Mouse (Mus musculus) gastrocnemius, postnatal 4 days (tissue): ENCODE results near the gene Grid1. TPM values are rescaled to one million over a fixed set of nuclear protein-coding genes. Genes with fewer than 3 reads are reported as not detected.

Experiments used
- DNase-seq, 2 experiments: peaks; one replicate each; pipeline ENCODE4 v3.0.0; 2021 to 2022; ENCODE audit warnings: low spot score in 2 of 2, mixed read lengths in 2 of 2
- total RNA-seq, 2 experiments: library from RNA; stranded (reverse); gene quantifications; 2 replicates each; pipeline ENCODE4 v1.2.3; 2021

Grid1 gene
- total RNA-seq, 2 experiments from 2014 or later: 0.27 to 0.34 TPM

DNA sequence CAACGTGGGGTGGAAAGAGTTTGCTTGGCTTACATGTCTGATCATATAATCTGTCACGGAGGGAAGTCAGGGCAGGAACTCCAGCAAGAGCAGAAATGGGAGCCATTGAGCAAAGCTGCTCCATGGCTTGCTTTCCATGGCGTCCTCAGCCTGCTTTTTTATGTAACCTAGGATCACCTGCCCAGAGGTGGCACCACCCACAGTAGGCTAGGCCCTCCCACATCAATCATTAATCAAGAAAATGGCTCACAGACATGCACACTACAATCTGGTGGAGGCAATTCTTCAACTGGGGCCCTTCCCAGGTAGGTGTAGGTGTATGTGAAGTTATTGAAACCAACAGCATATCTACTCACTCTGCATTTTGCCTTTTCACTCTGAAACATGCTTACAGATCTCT lies 287.7 kb downstream of the Grid1 start:
- DNase-seq: no peak

GRCm38 (mm10) chr14:35110928-35111327 lies 291.0 kb downstream of the Grid1 start:
- DNase-seq: no peak

DNA sequence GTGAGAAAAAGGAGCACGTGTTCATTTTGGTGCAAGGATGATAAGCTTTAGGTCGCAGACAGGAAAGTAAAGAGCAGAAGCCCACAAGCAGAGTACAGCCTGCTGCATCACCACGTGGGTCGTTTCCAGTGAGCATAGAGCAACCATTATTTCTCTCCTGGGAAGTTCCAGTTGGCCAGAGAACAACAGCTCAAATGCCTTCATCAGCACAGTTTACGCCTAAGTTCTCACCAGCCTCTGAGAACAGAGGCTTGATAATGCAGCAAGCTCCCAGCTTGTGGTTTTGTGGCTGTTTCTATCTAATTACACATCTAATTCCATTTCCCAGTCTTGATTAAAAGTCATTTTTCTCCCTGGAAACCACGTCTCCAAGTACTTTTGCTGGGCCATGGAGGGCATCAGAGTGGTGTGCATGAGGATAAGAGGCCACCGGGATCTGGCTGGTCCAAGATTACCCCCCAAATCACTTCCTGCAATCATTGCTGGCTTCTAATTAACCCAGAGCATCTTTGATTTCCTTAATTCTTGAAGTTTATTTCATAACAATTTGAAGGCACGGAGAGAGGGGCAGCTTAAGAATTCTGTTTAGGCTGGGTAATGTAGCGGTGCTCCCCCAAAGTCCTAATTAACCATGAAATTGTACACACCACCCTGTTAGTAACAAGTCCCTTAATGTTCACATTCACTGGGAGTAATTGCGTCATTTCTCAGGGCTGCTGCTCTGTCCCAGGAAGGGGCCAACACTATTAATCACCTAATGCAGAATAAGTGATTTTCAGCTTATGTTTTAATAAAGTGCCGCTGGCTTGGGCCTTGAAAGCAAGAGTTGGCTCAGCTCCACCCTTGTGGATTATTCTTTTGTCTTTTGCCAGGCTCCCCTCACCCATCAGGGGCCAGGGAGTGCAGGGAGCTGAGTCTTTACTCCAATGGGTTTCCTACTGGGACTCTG lies 292.7 kb downstream of the Grid1 start:
- DNase-seq: no peak

DNA sequence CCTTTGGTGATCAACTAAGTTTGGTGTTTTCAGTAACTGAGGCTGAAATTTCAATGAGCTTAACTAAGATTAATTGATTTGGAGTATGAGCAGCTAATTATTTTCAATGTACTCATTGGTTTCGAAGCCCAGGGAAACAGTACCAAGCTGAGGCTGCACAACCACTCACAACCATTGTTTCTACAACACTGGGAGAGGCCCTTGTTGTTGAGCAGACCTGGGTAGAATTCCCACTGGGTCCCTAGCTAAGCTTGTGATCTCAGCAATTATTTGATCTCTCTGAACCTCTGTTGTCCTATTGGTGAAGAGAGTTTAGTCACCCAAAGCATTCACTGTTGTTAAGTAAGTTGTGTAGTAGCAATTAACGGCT lies 293.4 kb downstream of the Grid1 start:
- no peak for DNase-seq

DNA sequence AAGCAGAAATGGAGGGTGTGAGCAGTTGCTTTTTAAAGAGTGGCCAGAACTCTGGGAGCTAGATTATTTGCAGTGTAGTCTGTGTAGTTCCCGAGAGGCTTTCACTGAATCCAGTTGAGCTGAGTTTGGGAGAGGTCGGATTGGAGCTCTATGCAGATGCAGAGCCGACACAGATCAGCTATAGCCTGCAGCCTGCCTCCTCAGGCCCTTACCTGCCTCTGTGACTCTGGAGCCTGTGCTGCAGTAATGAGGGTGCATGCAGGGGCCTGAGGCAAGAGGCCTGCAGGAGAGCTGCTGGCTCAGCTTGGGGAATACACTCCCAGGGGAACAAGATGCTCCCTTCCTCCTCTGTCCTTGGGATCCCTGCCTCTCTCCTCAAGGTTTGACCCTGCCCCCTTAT lies 296.0 kb downstream of the Grid1 start:
- DNase-seq: no peak

GRCm38 (mm10) chr14:35120089-35120488 lies 300.2 kb downstream of the Grid1 start:
- no peak for DNase-seq

DNA sequence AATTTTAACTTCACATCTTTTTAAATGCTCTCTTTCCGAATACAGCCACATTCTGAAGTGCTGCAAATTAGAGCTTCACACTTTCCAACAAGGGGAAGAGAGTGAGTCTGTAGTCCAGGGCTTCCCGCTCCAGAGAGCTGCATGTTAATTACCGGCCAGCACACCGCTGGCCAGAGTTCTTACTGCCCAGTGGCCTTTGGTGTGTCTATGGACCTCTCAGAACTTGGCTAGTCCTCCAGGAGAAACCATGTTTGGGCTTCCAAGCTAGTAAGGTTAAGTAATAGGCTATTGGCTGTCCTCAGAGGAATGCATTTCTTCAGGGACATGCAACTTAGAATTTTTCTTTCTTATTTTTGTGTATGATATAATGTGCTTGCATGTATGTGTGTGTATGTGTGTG lies 301.0 kb downstream of the Grid1 start:
- no peak for DNase-seq

DNA sequence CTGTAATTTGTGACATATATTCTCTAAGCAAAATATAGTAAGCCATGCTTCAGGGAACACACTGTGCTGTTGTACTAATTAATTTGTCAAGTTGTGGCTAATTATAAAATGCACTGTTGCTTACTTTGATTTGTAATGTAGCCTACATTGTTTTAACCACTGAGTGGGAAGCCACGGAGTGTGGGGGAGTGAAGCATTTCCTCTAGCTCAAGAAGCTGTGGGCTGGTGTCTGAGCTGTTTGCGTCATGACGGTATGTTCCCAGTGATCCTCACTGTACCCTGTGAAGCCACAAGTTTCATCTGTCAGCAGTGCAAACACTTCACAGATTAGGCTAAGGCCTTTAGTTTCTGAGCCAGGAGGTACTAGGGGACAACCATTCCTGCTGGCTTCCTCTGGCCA lies 302.2 kb downstream of the Grid1 start:
- no peak for DNase-seq

- no peak for DNase-seq
Observed at GRCm38 (mm10) chr14:35123260-35123875, 303.5 kb downstream of the Grid1 start.

- no peak for DNase-seq
Observed at GRCm38 (mm10) chr14:35127616-35128015, 307.7 kb downstream of the Grid1 start.

GRCm38 (mm10) chr14:35135056-35135455 lies 315.1 kb downstream of the Grid1 start:
- no peak for DNase-seq

DNA sequence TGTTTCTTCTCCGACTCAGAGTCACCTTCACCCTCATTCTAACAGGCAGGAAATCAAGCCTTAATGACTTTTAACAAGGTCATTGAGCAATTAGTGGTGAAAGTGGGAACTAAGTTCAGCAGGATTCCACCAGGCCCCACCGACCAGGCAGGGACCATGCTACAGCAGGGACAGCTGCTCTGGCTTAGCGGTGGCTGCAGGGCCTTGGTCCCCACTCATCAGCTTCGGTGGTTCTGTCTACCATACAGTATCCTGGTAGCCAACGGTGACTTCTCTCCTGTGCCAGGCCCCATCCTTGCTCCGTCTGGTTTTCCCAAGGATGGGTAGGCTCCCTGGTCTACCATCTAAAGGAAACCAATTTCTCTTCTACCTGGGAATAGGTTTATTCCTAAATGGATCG lies 318.2 kb downstream of the Grid1 start:
- DNase-seq: no peak

GRCm38 (mm10) chr14:35139824-35140223 lies 319.9 kb downstream of the Grid1 start:
- no peak for DNase-seq

DNA sequence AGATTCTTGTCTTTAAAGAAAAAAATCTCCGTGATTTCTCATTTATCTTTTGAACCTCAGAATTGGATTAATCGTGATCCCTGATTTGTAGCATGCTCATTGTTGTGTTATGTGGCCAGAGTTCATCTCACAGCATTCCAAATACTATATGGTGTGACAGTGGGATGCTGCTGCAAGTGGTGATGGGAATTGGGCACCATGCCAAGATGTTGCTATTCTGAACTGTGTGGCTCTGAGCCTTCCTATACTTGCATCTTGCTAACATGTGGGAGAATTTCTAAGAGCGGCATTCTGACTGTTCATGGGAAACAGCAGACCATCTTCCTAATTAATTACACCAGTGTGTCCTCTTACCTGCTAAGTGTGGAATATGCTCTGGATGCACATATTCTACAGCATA lies 332.5 kb downstream of the Grid1 start:
- DNase-seq: no peak

- no peak for DNase-seq
Observed at GRCm38 (mm10) chr14:35153701-35154277, 333.9 kb downstream of the Grid1 start.

- DNase-seq: no peak
Observed at GRCm38 (mm10) chr14:35154364-35154763, 334.5 kb downstream of the Grid1 start.

- DNase-seq: no peak
Observed at GRCm38 (mm10) chr14:35157069-35157655, 337.3 kb downstream of the Grid1 start.

- no peak for DNase-seq
Observed at GRCm38 (mm10) chr14:35159296-35159695, 339.4 kb downstream of the Grid1 start.

DNA sequence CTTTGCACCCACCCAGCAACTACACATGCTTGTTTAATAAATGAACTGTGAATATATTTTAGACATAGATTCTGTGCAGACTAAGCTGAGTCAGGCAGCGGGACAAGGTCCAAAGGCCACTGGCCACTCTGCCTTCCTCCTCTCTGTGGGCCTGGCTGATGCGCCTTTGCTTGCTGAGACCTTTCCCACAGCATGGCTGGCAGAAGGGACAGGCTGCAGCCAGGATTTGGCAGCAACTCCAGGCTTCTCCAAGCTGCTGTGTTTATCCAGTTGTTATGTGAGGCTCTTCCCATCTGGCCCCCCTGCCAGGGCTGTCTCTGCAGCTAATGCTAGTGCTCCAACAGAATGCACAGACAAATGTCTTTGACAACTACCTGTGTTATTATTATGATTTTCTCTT lies 347.5 kb downstream of the Grid1 start:
- DNase-seq: no peak

DNA sequence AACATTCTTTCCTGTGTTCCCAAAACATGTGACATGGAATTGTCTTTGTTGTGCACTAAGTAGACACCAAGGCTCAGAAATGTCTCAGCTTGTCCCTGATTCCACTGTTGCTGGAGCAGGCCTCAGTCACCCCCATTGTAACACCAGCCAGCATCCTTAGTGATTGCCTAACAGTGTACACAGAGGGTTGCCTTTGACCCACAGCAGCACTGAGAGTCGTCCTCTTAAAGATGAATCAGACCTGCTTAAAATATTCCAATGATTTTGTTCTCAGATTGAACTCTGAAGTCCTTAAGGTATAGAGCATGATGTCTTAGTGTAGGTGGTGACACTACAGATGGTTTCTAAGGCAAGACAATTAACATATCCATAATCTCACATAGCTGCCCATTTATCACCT lies 354.0 kb downstream of the Grid1 start:
- no peak for DNase-seq

DNA sequence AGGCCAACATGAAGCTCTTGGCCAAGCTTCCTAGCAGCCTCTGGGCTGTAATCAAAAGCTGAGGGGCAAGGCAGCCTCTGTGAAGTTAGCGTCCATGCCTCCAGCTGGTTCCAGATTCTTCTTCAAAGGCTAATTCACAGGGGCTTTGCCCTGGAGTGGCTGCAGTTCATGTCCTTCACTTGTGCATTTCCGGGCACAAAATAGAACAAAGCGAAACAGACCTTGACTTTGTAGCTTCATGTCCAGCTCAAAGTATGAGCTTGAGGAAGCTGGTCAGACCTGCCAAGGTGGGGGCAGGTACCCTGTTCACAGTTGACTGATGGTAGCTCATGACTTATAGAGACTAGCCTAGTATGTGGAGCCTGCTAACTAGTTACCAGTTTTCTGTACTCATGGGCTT lies 356.1 kb downstream of the Grid1 start:
- DNase-seq: no peak

- DNase-seq: no peak
Observed at GRCm38 (mm10) chr14:35179076-35179475, 359.2 kb downstream of the Grid1 start.
